Mouse (Mus musculus): ENCODE results near the gene Tmem132d. TPM values are rescaled to one million over a fixed set of nuclear protein-coding genes. Genes with fewer than 3 reads are reported as not detected.

The Tmem132d gene
- polyA plus RNA-seq (2012; rRNA removed) = 0.03 and 0.06 TPM in 2 replicates

DNA sequence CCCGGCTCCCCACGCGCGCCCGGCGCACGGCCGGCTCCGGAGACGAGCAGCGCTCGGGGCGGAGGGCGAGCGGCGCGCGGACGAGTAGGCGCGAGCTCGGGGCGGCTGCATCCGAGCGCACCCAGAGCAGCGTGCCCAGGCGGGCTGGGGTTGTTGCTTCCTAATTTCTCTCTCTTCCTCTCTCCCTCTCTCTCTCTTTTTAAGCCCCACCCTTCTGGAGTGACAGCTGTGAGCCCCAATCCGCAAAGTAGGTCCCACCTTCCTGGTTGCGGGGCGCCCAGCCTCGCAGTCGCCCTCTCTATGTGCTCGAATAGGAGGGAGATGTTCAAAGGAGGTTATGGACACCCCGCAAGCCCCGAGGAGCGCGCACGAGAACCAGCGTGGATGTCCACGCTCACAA is at the start of gene Tmem132d:
Gene Tmem132d (minus strand): TSS at position 162 of the 400 bp plus-strand sequence.
- no peak for DNase-seq (ENCODE audit: low spot score)

GRCm38 (mm10) chr5:128480816-128481215 is 47.9 kb upstream of the Tmem132d start:
- no peak for DNase-seq (ENCODE audit: low spot score)

GRCm38 (mm10) chr5:128475372-128475771 is 42.5 kb upstream of the Tmem132d start:
- no peak for DNase-seq (ENCODE audit: low spot score)

GRCm38 (mm10) chr5:128469812-128470211 is 36.9 kb upstream of the Tmem132d start:
- no peak for DNase-seq (ENCODE audit: low spot score)

- DNase-seq (ENCODE audit: low spot score) = no peak
Measured at GRCm38 (mm10) chr5:128464514-128464913, 31.6 kb upstream of the Tmem132d start.

GRCm38 (mm10) chr5:128460605-128461004 is 27.7 kb upstream of the Tmem132d start:
- DNase-seq (ENCODE audit: low spot score) = no peak

GRCm38 (mm10) chr5:128455732-128456131 is 22.9 kb upstream of the Tmem132d start:
- DNase-seq (ENCODE audit: low spot score) = no peak

DNA sequence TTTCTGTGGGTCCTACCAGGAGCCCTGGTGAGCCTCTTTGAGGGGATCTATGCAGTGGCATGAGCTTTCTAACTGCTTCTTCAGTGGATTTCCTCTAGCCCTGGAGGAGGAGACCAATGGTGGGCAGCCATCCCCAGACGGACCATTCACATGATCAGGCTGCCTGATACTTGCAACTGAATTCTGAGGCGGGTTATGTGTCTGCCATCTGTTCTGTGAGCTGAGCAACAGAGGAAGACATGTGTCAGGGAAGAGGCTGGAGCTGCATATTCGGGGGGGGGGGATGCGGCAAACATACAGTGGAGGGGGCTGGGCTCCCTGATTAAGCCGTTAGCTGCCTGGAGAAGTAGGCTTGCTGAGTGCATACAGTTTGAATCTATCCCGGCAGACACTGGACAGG is 19.3 kb upstream of the Tmem132d start:
- no peak for DNase-seq (ENCODE audit: low spot score)

DNA sequence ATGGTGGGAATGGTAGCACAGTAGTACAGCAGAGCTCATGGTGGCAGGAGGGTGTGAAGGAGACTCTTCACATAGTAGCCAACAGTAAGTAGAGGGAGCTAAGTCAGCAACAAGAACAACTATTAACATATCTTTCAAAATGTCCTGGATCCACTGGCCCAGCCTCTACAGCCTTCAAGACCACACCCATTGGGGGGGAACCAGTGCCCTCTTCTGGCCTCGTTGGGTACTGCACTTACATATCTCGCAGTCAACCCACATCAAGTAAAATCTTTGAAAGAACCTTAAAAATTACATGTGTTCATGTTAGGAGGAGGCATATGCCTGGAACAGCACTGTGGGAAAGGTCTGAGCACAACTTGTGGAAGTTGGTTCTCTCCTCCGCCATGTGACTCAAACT is 17.9 kb upstream of the Tmem132d start:
- DNase-seq (ENCODE audit: low spot score) = no peak

DNA sequence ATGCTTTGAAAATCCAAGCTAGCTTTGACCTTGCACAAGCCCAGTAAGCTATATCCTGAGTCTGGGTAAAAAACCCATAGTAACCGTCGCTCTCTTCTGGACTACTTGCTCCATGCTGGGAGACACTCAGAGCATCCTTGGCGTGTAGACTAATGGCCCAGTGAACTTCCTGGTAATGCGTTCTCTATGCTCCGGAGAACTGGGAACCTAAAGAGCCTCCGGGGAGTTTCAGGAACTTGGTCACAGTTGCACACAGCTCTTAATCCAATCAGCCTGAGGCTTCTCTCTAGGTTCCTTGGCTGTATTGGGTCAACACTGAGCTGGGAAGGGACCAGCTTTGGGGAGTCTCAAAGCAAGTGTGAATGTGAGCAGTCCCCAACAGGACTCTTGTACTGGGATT is 12.0 kb upstream of the Tmem132d start:
- no peak for DNase-seq (ENCODE audit: low spot score)

DNA sequence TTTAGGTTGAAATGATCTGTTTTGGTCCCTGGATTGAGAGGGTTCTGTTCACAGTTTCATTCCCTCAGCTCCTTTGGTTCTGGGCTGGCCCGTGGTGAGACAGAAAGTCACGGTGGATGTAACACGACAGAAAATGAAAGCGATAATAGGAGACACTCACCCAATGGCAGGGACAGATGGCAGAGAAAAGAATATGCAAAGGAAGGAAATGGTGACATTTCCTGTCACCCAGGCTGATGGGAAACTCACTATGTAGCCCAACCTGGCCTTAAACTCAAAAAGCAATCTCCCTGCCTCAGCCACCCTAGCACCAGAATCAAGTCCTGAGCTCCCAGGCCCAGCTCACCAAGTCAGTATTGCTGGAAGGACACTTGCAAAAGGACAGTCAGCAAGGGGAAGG is 11.0 kb upstream of the Tmem132d start:
- DNase-seq (ENCODE audit: low spot score) = no peak

- no peak for DNase-seq (ENCODE audit: low spot score)
Measured at GRCm38 (mm10) chr5:128441121-128441520, 8.2 kb upstream of the Tmem132d start.

DNA sequence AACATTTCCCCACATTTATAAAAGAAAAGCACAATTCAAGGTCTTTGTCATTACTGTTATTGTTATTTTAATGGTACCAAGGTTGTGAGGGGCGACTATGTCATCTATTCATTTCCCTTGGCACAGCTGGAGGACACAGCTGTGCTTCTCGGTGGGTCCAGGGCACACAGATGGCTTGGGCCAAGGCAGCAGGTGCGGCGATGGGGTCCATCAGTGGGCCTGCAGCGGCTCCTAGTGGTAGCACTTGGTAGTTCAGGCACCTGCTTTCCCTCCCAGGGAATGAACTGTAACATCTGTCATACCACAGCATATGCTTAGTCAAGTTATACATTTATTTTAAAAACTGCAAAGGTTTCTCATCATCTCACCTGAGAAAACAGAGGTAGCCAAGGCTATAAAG is 7.0 kb upstream of the Tmem132d start:
- peak; percentile 50 for DNase-seq (ENCODE audit: low spot score)

- no peak for DNase-seq (ENCODE audit: low spot score)
Measured at GRCm38 (mm10) chr5:128438078-128438477, 5.2 kb upstream of the Tmem132d start.

DNA sequence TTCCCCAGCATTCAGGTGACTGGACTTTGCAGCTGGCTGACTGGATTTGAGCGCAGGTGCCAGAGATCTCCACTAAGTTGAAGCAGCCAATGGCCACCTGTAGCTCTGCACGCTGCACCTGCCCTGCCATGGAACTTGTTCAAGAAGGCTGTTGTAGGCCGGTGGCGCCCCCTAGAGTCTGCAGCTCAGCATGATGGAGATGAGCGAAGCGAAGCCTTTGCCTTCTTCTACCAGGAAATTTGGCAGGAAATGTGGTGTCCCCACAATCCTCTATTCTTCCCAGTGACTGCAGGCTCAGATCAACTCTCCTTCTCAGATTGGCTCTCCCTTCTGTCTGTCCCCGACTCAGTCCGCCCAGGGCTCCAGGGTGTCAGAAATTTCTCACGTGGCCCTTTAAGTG is 4.0 kb upstream of the Tmem132d start:
- no peak for DNase-seq (ENCODE audit: low spot score)

- no peak for DNase-seq (ENCODE audit: low spot score)
Measured at GRCm38 (mm10) chr5:128435683-128436082, 2.8 kb upstream of the Tmem132d start.

DNA sequence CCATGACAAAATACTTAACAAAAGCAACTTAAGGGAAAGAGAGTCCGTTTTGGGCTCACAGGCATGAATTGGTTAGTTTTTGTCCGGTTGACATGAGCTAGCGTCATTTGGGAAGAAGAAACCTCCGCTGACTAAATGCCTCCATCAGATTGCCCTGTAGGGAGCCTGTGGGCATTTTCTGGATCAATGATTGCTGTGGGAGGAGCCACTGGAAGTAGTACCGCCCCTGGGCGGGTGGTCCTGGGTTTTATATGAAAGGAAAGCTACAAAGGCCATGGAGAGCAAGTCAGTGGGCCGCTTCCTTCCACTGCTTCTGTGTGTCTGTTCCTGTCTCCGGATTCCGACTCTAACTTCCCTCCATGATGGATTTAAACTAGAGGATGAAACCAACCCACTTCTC is 909 bp upstream of the Tmem132d start:
- DNase-seq (ENCODE audit: low spot score) = no peak

DNA sequence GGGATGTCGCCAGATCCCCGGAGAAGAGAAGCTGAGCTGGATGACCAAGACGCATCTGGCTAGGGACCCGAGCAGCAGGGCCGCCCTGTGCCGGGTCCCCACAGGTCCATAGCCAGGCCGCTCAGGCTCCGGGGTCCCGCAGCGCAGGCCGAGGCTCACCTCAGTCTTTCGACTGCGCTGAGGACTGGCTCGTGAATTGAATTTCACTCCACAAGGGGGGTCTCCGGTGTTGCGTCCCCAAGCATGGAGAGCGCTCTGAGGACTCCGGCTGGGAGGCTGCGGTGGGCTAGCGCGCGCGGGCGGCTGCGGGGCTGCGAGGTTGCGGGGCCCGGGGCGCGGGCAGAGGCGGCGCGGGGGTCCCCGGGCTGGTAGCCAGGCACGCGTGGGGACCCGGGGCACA is 455 bp downstream of the Tmem132d start:
- DNase-seq (ENCODE audit: low spot score) = no peak

GRCm38 (mm10) chr5:128424636-128425035 is 8.2 kb downstream of the Tmem132d start:
- DNase-seq (ENCODE audit: low spot score) = no peak

DNA sequence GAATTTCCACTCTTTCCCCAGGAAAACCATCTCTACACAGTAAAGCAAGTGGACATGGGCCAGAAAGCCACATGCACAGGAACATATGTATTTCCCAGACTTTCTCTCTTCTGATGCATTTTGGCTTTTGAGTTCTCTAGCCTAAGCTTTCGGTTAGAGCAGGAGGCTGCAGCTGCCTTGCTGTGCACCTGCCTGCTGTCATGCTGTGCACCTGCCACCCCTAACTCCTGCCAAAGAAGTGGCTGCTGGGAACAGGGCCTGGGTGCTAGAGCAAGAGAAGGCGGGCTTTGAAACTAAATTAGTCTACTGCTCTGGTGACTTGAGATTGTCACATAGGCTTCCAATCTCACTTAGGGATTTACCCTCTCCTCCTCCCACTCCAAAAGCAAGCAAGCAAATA is 8.7 kb downstream of the Tmem132d start:
- no peak for DNase-seq (ENCODE audit: low spot score)

GRCm38 (mm10) chr5:128422090-128422489 is 10.8 kb downstream of the Tmem132d start:
- DNase-seq (ENCODE audit: low spot score) = no peak

DNA sequence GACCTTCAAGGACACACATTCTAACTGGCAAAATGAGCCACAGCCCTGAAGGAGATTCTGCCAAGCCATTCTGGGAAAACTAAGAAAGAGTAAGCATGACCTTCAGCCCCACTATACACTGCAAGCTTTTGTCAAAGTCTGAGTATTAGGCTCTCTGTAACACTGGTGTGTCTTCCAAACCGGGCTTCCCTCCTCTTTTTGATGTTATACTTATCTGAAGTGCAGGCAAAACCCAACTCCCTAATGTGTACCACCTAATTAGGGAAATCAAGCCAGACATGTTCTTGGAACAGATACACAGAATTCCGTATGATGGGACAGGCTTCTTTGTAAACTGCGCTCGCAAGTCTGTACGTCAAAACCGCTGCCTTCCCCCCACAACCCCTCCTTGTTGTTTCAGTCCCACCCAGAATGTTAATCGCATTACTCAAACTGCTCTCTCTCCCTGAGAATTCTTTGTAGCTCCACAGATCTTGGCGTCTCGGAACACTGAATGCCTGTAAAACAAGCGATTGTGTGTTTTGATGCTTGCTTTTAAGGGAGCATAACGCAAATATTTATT is 14.6 kb downstream of the Tmem132d start:
- no peak for DNase-seq (ENCODE audit: low spot score)

GRCm38 (mm10) chr5:128414056-128414455 is 18.8 kb downstream of the Tmem132d start:
- no peak for DNase-seq (ENCODE audit: low spot score)

DNA sequence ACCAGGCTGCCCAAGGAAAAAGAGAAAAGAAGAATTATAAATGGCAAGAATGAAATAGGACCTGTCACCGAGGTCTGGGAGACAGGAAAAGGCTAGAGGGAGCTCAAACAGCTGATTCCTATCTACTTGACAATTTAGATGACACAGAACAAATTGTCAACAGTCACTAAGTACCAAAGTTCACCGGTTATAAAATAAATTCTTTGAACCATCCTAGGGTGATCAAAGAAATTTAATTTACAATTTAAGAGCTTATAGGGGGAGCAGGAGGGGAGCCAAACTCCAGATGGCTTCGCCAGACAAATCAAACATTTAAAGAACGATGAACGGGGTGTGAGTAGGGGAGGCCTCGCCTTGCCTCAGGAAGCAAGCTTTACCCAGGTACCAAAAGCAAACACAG is 20.6 kb downstream of the Tmem132d start:
- DNase-seq (ENCODE audit: low spot score) = no peak

Data from urinary bladder, adult 2 months (tissue).